Mouse (Mus musculus) kidney, adult 9 months (tissue): ENCODE data around the gene Elf4.

Experiments used
- DNase-seq: peaks from one replicate; pipeline ENCODE4 v3.0.0; 2022

The Elf4 gene

DNA sequence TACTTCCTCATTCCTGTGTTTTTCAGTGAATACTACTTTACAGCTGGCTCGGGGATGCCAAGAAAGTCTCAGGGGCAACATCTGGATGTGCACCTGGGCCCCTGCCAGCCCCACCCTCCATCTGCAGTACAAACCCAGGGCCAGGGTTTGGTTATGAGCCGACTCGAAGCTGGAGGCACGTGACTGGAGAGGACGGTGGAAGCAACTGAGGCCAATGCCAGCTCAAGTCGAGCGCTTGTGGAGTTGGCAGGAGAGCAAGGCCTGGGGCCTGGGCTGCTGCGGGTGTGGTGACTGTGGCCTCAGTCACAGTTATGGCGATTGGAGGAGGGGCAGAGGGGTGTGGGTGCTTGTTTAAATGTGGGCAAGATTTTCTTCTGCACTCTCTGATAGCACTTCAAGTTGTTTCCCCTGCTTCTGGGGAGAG is 27.4 kb downstream of the Elf4 start:
- DNase-seq, result no peak

- no peak for DNase-seq
These were observed 28.7 kb downstream of the Elf4 start for GRCm38 (mm10) chrX:48434251-48434650.

DNA sequence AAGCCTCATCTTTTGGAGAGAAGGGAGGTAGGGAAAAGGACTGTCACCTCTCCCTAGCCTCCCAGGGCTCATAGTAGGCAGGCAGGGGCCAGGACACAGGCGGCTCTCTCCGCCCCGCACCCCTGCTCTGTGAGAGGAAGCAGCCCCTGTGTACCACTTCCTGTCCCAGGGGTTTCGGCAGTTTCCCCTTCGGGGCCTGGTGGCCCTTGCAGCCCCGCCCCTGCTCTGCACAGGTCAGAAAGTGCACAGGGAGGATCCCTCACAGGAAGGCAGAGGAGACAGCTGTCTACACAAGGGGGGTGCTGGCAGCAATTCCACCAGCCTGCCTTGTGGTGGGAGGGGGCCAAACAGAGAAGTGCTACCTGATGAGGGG is 29.4 kb downstream of the Elf4 start:
- peak; percentile 24 for DNase-seq

- DNase-seq, result no peak
These were observed 30.1 kb downstream of the Elf4 start for GRCm38 (mm10) chrX:48432599-48433526.

GRCm38 (mm10) chrX:48429538-48429937 is 33.4 kb downstream of the Elf4 start:
- no peak for DNase-seq

- no peak for DNase-seq
These were observed 33.8 kb downstream of the Elf4 start for GRCm38 (mm10) chrX:48429100-48429499.

DNA sequence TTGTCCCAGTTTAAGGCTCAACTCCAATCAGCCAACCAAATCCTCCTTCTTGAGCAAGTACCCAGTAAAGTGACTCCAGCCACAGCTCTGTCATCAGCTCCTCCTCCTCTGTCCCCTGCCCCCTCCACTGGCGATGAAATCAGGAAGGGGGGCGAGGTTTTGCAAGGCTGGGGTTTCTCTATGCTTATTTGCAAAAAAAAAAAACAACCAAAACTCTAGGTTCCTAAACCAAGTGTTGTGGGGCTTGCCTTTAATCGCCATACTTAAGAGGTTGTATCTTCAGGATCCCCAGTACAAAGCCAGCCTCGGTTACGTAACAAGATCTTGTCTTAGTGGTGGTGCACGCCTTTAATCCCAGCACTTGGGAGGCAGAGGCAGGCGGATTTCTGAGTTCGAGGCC is 34.3 kb downstream of the Elf4 start:
- DNase-seq, result no peak

DNA sequence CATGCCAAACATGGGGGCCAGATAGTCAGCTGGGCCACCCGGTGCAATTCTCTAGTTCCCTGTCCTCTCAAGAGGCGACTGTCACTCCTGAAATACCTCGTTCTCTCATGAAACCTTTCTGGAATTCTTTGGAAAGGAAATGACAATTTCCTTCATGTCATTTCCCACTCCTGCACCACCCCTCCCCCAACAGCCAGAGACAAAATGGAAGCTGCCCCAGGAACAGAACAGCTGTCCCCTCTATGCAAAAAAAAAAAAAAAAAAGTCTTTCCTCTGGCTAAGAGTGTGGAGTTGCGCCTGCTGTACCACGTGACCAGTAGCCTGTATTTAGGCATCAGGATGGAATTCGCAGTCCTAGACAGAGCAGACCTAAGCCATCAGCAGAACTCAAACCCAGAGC is 34.7 kb downstream of the Elf4 start:
- DNase-seq, result peak; percentile 50

DNA sequence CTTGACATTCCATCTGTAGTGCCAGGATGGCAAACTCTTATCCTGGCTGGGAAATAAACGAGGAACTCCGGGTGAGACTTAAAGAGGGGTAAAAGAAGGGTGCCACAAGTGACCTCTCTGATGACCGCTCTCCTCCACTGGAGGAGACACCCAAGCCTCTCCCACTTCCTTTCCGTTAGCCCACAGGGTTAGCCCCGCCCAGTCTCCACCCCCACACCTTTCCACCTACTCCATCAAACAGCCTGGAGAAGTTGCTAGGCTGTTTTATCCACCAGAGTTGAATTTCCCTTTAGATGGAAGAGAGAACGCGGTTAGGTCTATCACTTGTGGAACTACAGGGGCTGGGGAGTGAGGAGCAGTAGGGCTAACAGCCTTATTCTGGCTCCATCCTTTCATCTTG is 37.7 kb downstream of the Elf4 start:
- DNase-seq, result no peak

DNA sequence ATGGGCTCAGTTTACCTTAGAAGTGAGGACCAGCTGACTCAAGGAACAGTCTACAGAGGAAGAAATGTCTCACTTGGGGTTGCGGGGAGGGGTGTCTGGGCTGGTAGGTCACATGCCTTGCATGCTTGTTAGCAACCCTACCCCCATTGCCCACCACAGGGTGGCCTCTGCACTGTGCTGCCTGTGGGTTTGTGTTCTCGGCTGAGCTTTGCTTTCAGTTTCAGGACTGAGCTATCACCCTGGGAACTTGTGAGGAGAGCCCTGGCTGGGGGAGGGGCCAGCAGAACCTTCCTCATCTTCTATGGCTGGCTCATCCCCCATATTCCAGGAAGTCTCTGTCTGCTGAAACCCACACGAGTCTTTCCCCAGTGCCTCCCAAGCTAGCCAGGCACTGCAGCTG is 38.3 kb downstream of the Elf4 start:
- peak; percentile 38 for DNase-seq

GRCm38 (mm10) chrX:48423671-48424070 is 39.3 kb downstream of the Elf4 start:
- DNase-seq, result no peak

- peak; percentile 76 for DNase-seq
These were observed 39.9 kb downstream of the Elf4 start for GRCm38 (mm10) chrX:48422986-48423385.

- no peak for DNase-seq
These were observed 44.5 kb downstream of the Elf4 start for GRCm38 (mm10) chrX:48418417-48418816.

GRCm38 (mm10) chrX:48414291-48414690 is 48.6 kb downstream of the Elf4 start:
- DNase-seq, result no peak

- DNase-seq, result peak; percentile 23
These were observed 50.3 kb downstream of the Elf4 start for GRCm38 (mm10) chrX:48412629-48413028.

- DNase-seq, result no peak
These were observed 52.5 kb downstream of the Elf4 start for GRCm38 (mm10) chrX:48410388-48410776.

GRCm38 (mm10) chrX:48409611-48410387 is 53.1 kb downstream of the Elf4 start:
- peak; percentile 82 for DNase-seq

DNA sequence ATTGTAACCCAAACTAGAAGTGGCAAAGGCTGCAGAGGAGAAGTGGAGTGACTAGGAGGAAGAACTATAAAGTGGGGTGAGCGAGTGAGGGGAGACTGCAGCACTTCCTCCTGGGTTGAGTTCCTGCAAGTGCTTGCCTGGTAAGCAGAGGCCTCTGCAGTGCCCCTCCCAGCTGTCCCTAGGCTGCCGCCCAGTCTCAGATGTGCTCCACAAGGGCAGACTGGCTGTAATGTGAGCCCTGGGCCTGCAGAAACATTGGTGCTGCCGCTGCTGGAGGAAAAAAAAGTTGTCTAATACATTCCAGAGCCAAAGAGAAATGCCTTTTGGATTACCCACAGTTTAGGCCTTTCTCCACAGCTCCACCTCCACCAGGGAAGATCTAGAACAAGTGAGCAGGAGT is 57.8 kb downstream of the Elf4 start:
- DNase-seq, result no peak

DNA sequence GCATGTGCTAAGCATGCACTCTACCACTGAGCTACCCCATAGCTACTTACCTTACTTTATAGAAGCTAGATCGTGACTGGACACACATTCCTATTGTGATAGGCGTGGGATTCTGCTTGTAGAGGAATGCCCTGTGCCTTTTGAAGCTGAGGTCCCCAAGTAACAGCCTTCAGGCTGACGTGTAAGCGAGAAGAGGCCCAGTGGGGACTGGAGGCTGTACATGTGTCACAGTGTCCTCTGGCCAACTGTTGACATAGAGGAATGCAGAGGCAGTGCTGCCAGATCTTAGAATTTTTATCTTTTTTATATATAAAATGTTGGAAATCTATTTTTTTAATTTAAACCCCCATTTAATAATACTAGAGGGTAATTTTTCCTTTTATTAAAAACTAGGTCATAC is 62.9 kb downstream of the Elf4 start:
- DNase-seq, result no peak

GRCm38 (mm10) chrX:48389380-48389779 is 73.6 kb downstream of the Elf4 start:
- DNase-seq, result no peak

- DNase-seq, result no peak
These were observed 77.0 kb downstream of the Elf4 start for GRCm38 (mm10) chrX:48385927-48386326.

DNA sequence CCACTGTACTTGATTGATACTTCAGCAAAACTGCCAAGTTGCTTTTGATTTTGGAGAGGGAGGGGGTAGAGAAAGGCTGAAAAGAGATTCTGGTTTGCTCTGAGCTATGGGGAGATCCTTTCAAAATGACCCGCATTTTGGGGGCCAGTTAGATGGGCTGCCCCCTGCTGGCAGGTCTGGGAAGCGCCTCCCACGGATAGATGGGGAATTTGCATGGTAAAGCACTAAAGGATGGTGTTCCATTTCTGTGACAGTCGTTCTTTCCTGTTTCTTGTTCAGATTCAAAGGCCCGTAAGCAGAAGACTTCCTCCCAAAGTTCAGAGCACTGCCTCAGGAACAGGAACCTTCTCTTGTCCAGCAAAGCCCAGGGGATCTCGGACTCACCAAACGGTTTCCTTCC is 79.3 kb downstream of the Elf4 start:
- peak; percentile 54 for DNase-seq

- no peak for DNase-seq
These were observed 95.1 kb downstream of the Elf4 start for GRCm38 (mm10) chrX:48367841-48368240.
